Mouse (Mus musculus) intestine, embryonic 14.5 days (tissue): Measurements from ENCODE around the gene Map7d1. TPM values are rescaled to one million over a fixed set of nuclear protein-coding genes. Genes with fewer than 3 reads are reported as not detected.

ENCODE experiments used
- ATAC-seq: fragments of 200-750 bp; cut with Nextera tagmentation; replicated peaks from 2 replicates; pipeline ENCODE4 v1.8.0; 2017; ENCODE audit warnings: low read depth, moderate number of reproducible peaks, moderate TSS enrichment, moderate library complexity; ENCODE audit not compliant: low FRiP score, low TSS enrichment
- DNase-seq: peaks from one replicate; pipeline ENCODE4 v3.0.0-alpha.2; 2018; ENCODE audit warnings: low spot score
- H3K27ac ChIP-seq: fragments of 300-500 bp; sonication (generic); 2 replicates; pipeline ENCODE4 v1.5.1; 2014; ENCODE audit warnings: low read depth, mild to moderate bottlenecking, control low read depth
- H3K27me3 ChIP-seq: fragments of 300-500 bp; sonication (generic); replicated peaks from 2 replicates; pipeline ENCODE4 v1.6.1; 2014; ENCODE audit warnings: low read length, control low read depth; ENCODE audit not compliant: control insufficient read depth, insufficient read depth
- H3K36me3 ChIP-seq: fragments of 300-500 bp; sonication (generic); 2 replicates; pipeline ENCODE4 v1.6.1; 2014; ENCODE audit warnings: low read length, control low read depth; ENCODE audit not compliant: control insufficient read depth, insufficient read depth
- H3K4me1 ChIP-seq: fragments of 300-500 bp; sonication (generic); replicated peaks from 2 replicates; pipeline ENCODE4 v1.6.1; 2014; ENCODE audit warnings: low read length, control low read depth, mixed read lengths; ENCODE audit not compliant: control insufficient read depth, insufficient read depth
- H3K4me2 ChIP-seq: fragments of 300-500 bp; sonication (generic); 2 replicates; pipeline ENCODE4 v1.6.1; 2014; ENCODE audit warnings: low read length
- H3K4me3 ChIP-seq: fragments of 300-500 bp; sonication (generic); 2 replicates; pipeline ENCODE4 v1.5.1; 2014; ENCODE audit warnings: low read depth, low read length, control low read depth, mixed read lengths
- H3K9ac ChIP-seq: fragments of 300-500 bp; sonication (generic); 2 replicates; pipeline ENCODE4 v1.6.1; 2014; ENCODE audit warnings: mild to moderate bottlenecking, low read length
- H3K9me3 ChIP-seq: fragments of 300-500 bp; sonication (generic); 2 replicates; pipeline ENCODE4 v1.6.1; 2016; ENCODE audit warnings: low read length, control low read depth; ENCODE audit not compliant: control insufficient read depth
- WGBS: fragments of 180-500 bp; shearing (Covaris S2); extraction: QIAGEN DNeasy Blood & Tissue Kit; methylation state at CpG from one replicate; pipeline ENCODE4 v1.1.7; 2014; 5-methylcytosine and 5-hydroxymethylcytosine counted together
- polyA plus RNA-seq: library from polyadenylated mRNA; unstranded; fragments of >200 nt; fragmentation: Nextera tagmentation; extraction: Ambion mirVana; gene quantifications from 2 replicates; pipeline ENCODE4 v1.2.1, GENCODE M21; 2014

The Map7d1 gene
- polyA plus RNA-seq, 1 experiment from 2014 or later = 38.0 TPM

DNA sequence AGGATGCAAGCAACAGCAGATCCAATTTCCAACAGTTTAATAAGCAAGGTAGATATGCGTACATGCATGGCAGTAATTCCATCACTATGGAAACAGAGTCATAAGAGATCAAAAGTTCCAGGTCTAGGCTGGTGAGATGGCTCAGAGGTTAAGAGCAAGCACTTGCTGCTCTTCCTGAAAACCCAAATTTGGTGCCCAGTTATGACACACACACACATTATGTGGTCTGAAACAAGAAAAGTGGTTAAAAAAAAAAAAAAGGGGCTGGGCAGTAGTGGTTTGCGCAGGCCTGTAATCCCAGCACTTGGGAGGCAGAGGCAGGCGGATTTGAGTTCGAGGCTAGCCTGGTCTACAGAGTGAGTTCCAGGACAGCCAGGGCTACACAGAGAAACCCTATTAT, 61.2 kb downstream of the Map7d1 start:
- Histone ChIP-seq H3K4me3 (no peak overlapping the region), H3K27me3 (no peaks in the 10 kb centered on the region), H3K9ac (no peak overlapping the region), H3K36me3 (peaks cover 47% of the 10 kb centered on the region), H3K4me2 (no peak overlapping the region), H3K27ac (no peak overlapping the region), H3K9me3 (no peaks in the 10 kb centered on the region), H3K4me1 (peaks cover 15% of the 10 kb centered on the region)
- DNase-seq (no peak), ATAC-seq (no peak)
- WGBS = 92% methylated on average over 4 of the region's 4 CpGs

DNA sequence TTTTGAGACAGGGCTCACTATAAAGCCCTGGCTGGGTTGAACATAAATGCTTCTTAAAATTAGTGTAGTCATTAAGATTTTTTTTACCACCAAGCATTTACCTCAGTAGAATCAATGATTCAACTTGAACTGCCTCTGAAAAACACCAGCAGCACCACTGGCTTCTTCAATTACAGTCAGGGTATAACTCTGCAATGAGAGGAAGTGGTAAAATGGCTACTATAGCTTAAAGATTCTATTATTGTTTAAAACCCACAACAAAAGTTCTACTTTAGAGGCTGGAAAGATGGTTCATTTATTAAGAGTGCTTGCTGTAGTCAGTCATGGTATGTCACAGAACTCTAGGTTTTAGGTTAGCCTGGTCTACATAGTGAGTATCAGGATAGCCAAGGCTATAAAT, 61.9 kb downstream of the Map7d1 start:
- ATAC-seq (no peak), DNase-seq (no peak)
- no peak overlapping the region for H3K4me2 ChIP-seq
- H3K36me3 ChIP-seq = peaks cover 48% of the 10 kb centered on the region
- H3K4me3 ChIP-seq = no peak overlapping the region
- no peak overlapping the region for H3K9ac ChIP-seq
- no peak overlapping the region for H3K27ac ChIP-seq
- H3K27me3 ChIP-seq = no peaks in the 10 kb centered on the region
- H3K9me3 ChIP-seq = no peaks in the 10 kb centered on the region
- peaks cover 8% of the 10 kb centered on the region; the same call in 1 of the 2 replicates for H3K4me1 ChIP-seq

DNA sequence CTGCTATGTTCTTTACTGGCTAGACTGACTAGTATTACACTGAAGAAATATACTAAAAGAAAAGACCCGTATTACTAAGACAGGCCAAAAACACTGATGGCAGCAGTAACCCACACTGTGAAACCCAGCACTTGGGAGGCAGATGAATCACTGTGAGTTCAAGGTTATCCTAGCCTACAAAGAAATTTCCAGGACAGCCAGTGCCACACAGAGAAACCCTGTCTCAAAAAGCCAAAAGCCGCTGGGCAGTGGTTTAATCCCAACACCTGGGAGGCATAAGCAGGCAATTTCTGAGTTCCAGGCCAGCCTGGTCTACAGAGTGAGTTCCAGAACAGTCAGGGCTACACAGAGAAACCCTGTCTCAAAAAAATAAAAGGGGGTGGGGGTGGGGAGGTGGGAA, 65.5 kb downstream of the Map7d1 start:
- H3K4me3 ChIP-seq = no peak overlapping the region
- H3K4me2 ChIP-seq = no peak overlapping the region
- ATAC-seq (no peak), DNase-seq (no peak)
- no peaks in the 10 kb centered on the region for H3K9me3 ChIP-seq
- H3K9ac ChIP-seq = no peak overlapping the region
- WGBS = 86% methylated on average over 2 of the region's 2 CpGs
- H3K27me3 ChIP-seq = no peaks in the 10 kb centered on the region
- H3K27ac ChIP-seq = no peak overlapping the region
- H3K36me3 ChIP-seq = peaks cover 65% of the 10 kb centered on the region
- no peaks in the 10 kb centered on the region for H3K4me1 ChIP-seq

DNA sequence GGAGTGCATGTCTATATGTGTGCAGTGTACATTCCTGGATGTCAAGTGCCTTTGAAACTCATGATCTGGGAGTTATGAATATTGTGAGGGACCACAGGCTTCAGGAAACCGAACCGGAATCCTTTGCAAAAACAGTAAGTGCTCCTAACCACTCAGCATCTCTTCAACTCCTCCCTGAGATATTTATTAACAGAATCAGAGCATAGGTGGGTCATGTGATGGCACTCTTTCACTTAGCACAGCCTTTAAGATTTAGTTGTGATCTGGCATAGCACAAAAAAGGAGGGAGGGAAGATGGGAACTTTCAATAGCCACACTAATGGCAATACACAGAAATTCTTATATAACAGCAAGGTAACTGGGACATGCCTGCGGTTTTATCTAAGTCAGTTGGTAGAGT, 69.0 kb downstream of the Map7d1 start:
- ATAC-seq (no peak), DNase-seq (no peak)
- H3K36me3 ChIP-seq = peaks cover 69% of the 10 kb centered on the region
- H3K4me2 ChIP-seq = no peak overlapping the region
- H3K9me3 ChIP-seq = no peaks in the 10 kb centered on the region
- H3K9ac ChIP-seq = no peak overlapping the region
- no peak overlapping the region for H3K4me3 ChIP-seq
- H3K27me3 ChIP-seq = no peaks in the 10 kb centered on the region
- H3K4me1 ChIP-seq = no peaks in the 10 kb centered on the region
- WGBS = 85% methylated on average over 3 of the region's 3 CpGs
- H3K27ac ChIP-seq = no peak overlapping the region

DNA sequence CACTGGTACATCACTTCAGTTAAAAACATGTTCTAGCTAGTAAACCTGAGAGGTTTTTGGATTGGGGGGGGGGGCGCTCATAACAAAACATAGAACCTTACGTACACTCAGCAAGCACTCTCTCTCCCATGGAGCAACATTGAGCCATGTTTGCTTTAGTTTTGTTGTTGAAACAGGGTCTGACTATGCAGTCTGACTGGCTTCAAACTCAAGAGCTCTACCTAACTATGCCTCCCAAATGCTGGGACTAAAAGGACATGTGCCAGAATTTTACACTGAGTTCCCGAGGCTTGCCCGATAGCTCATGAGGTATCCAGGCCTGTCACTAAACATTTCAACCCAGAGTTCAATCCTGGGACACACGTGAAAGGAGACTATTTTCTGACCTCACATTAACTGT, 73.1 kb downstream of the Map7d1 start:
- WGBS = 91% methylated on average over 5 of the region's 5 CpGs
- DNase-seq = no peak
- no peak overlapping the region for H3K4me2 ChIP-seq
- no peaks in the 10 kb centered on the region for H3K9me3 ChIP-seq
- H3K4me3 ChIP-seq = no peak overlapping the region
- no peak overlapping the region for H3K27ac ChIP-seq
- ATAC-seq = no peak
- no peak overlapping the region for H3K9ac ChIP-seq
- no peaks in the 10 kb centered on the region for H3K4me1 ChIP-seq
- H3K27me3 ChIP-seq = no peaks in the 10 kb centered on the region
- H3K36me3 ChIP-seq = peaks cover 80% of the 10 kb centered on the region

Other genes starting within 250 kb of the Map7d1 start
- gene Csf3r, start 231.8 kb downstream of the Map7d1 start, polyA plus RNA-seq = 0.75 and 0.81 TPM in 2 replicates
- gene Mrps15, start 209.4 kb downstream of the Map7d1 start, polyA plus RNA-seq = 148 and 151 TPM in 2 replicates
- gene Oscp1, start 197.8 kb downstream of the Map7d1 start, polyA plus RNA-seq = 12.1 and 13.5 TPM in 2 replicates
- 55.6 and 58.5 TPM in 2 replicates for gene Lsm10, start 159.7 kb downstream of the Map7d1 start, polyA plus RNA-seq
- 22.5 and 23.8 TPM in 2 replicates for gene Stk40, start 152.4 kb downstream of the Map7d1 start, polyA plus RNA-seq
- gene Eva1b, start 108.6 kb downstream of the Map7d1 start, polyA plus RNA-seq = 61.0 and 63.2 TPM in 2 replicates
- 7.4 and 7.9 TPM in 2 replicates for gene Sh3d21, start 92.9 kb downstream of the Map7d1 start, polyA plus RNA-seq
- gene Thrap3, start 53.6 kb downstream of the Map7d1 start, polyA plus RNA-seq = 206 TPM in 2 replicates
- gene Trappc3, start 6.0 kb upstream of the Map7d1 start, polyA plus RNA-seq = 20.5 and 24.6 TPM in 2 replicates
- 5.3 and 6.7 TPM in 2 replicates for gene Col8a2, start 30.4 kb upstream of the Map7d1 start, polyA plus RNA-seq
- 49.3 and 50.9 TPM in 2 replicates for gene Adprhl2, start 65.4 kb upstream of the Map7d1 start, polyA plus RNA-seq
- gene Tekt2, start 69.3 kb upstream of the Map7d1 start, polyA plus RNA-seq = 7.6 and 9.3 TPM in 2 replicates
- gene Ago3, start 173.2 kb upstream of the Map7d1 start, polyA plus RNA-seq = 12.3 and 13.2 TPM in 2 replicates
- gene Ago1, start 212.2 kb upstream of the Map7d1 start, polyA plus RNA-seq = 8.0 and 8.9 TPM in 2 replicates